Comparison of ENCODE assay signal across 23 mouse cellular contexts in genomic region chr5:20781116-20781515, GRCm38 (mm10).
DNase-seq lines count a peak whose midpoint lies in the region; ATAC-seq and TF ChIP-seq lines count a peak whose summit lies in the region.
"Had no signal": no experiment of that assay in that cellular context is flagged by ENCODE, and none has a peak within 500 bp of the region (broad histone marks: within the 10 kb centered on the region; RNA-seq: fewer than 3 reads in every experiment).

No protein-coding gene starts in this region.

- TF ChIP-seq CTCF in liver, postnatal 0 days (IDR thresholded peaks at IDR 0.05; ENCODE audit: low read depth), result no peak
- no peak for TF ChIP-seq CTCF in MEL (IDR thresholded peaks at IDR 0.05 in 2 of 3, conservative IDR thresholded peaks at IDR 0.05 in 1 of 3; ENCODE audit: control insufficient read depth in 1 of 3, insufficient read depth in 1 of 3, low read depth in 2 of 3, low read length in 3 of 3, poor library complexity in 1 of 3, severe bottlenecking in 1 of 3)

- WGBS in liver, embryonic 12.5 days (ENCODE audit: insufficient replicate concordance), result 61% methylated on average over 1 of the region's 1 CpGs
- 60% methylated on average over 1 of the region's 1 CpGs for WGBS in liver, postnatal 0 days (ENCODE audit: insufficient replicate concordance)
- 84% methylated on average over 1 of the region's 1 CpGs for WGBS in stomach, embryonic 16.5 days

- no peak overlapping the region for H3K27ac ChIP-seq in liver, embryonic 12.5 days
- no peak overlapping the region for H3K27ac ChIP-seq in liver, postnatal 0 days (ENCODE audit: low read depth)
- H3K27ac ChIP-seq in MEL (ENCODE audit: control insufficient read depth, low read depth, low read length), result no peak overlapping the region
- no peak overlapping the region for H3K27ac ChIP-seq in stomach, embryonic 16.5 days (ENCODE audit: low read length)
- H3K27ac ChIP-seq: embryonic facial prominence, embryonic 12.5 days; forebrain, embryonic 13.5 days; forebrain, embryonic 15.5 days had no signal

- DNase-seq in liver, postnatal 0 days, result no peak
- peak; percentile 14 for DNase-seq in MEL (ENCODE audit: low read depth, low spot score)
- no peak for DNase-seq in thymus, postnatal 10 days (ENCODE audit: low spot score in 2 of 2)
- DNase-seq: adrenal gland, adult 2 months; adrenal gland, postnatal 10 days; adrenal gland, postnatal 25 days; B cell, adult 2 months; cerebellum, adult 11 months; cerebellum, adult 18-20 months; cerebellum, adult 8-10 months; cerebellum, adult 9-11 months; cerebellum, postnatal 14 days; cerebellum, postnatal 36 days; embryo, embryonic 11 days; forebrain, postnatal 0 days had no signal

- no peak overlapping the region for H3K4me3 ChIP-seq in liver, embryonic 12.5 days
- H3K4me3 ChIP-seq in liver, postnatal 0 days (ENCODE audit: low read depth, low read length), result no peak overlapping the region
- H3K4me3 ChIP-seq in MEL (ENCODE audit: control insufficient read depth in 1 of 2, insufficient read depth in 1 of 2, low read depth in 2 of 2, low read length in 2 of 2), result no peak overlapping the region
- H3K4me3 ChIP-seq in stomach, embryonic 16.5 days (replicated peaks; ENCODE audit: low read length), result no peak overlapping the region
- H3K4me3 ChIP-seq: embryonic facial prominence, embryonic 12.5 days; forebrain, embryonic 13.5 days; forebrain, embryonic 15.5 days had no signal

- 0 out of 2 replicates have a peak, but pooled peaks have one; percentile 17 for ATAC-seq in liver, embryonic 12.5 days
- no peak for ATAC-seq in liver, postnatal 0 days
- 0 out of 2 replicates have a peak, but pooled peaks have one; percentile 25 for ATAC-seq in stomach, embryonic 16.5 days (ENCODE audit: insufficient read depth, low FRiP score)
- ATAC-seq: CD4-positive, CD25-positive, alpha-beta regulatory T cell, adult 4 months; forebrain, embryonic 13.5 days; forebrain, embryonic 15.5 days; forebrain, postnatal 0 days had no signal

- no peak overlapping the region for H3K9ac ChIP-seq in liver, embryonic 12.5 days
- no peak overlapping the region for H3K9ac ChIP-seq in liver, postnatal 0 days (replicated peaks)
- H3K9ac ChIP-seq in MEL (ENCODE audit: control insufficient read depth, low read depth, low read length, poor library complexity, severe bottlenecking), result no peak overlapping the region
- no peak overlapping the region for H3K9ac ChIP-seq in stomach, embryonic 16.5 days (ENCODE audit: low read length)
- H3K9ac ChIP-seq: embryonic facial prominence, embryonic 12.5 days; forebrain, embryonic 13.5 days; forebrain, embryonic 15.5 days; forebrain, postnatal 0 days had no signal

- no peak for TF ChIP-seq EP300 in liver, postnatal 0 days (IDR thresholded peaks at IDR 0.05; ENCODE audit: low read depth)
- peak; percentile 24 to 49; a peak in 2 of 4 replicates for TF ChIP-seq EP300 in MEL (IDR thresholded peaks at IDR 0.05; ENCODE audit: low read depth in 1 of 2, low read length in 2 of 2)

- TF ChIP-seq POLR2A in MEL (IDR thresholded peaks at IDR 0.05; ENCODE audit: control insufficient read depth in 1 of 2, insufficient read depth in 1 of 2, low read depth in 1 of 2, low read length in 2 of 2, poor library complexity in 1 of 2), result no peak

- no peaks in the 10 kb centered on the region for H3K9me3 ChIP-seq in liver, embryonic 12.5 days (replicated peaks)
- H3K9me3 ChIP-seq in liver, postnatal 0 days (ENCODE audit: low read length), result no peaks in the 10 kb centered on the region
- H3K9me3 ChIP-seq in MEL (replicated peaks; ENCODE audit: insufficient read depth, low read length), result no peaks in the 10 kb centered on the region
- no peaks in the 10 kb centered on the region for H3K9me3 ChIP-seq in stomach, embryonic 16.5 days (replicated peaks; ENCODE audit: control insufficient read depth, low read length)
- H3K9me3 ChIP-seq: embryonic facial prominence, embryonic 12.5 days; forebrain, embryonic 13.5 days; forebrain, embryonic 15.5 days; G1E had no signal

- no peaks in the 10 kb centered on the region for H3K27me3 ChIP-seq in liver, embryonic 12.5 days (replicated peaks)
- H3K27me3 ChIP-seq in liver, postnatal 0 days (ENCODE audit: insufficient read depth, low read length), result no peaks in the 10 kb centered on the region
- H3K27me3 ChIP-seq in MEL (ENCODE audit: control insufficient read depth in 1 of 2, insufficient read depth in 2 of 2, low read length in 2 of 2), result no peaks in the 10 kb centered on the region
- H3K27me3 ChIP-seq in stomach, embryonic 16.5 days (ENCODE audit: control insufficient read depth, insufficient read depth, low read length), result no peaks in the 10 kb centered on the region
- H3K27me3 ChIP-seq: CH12.LX; embryonic facial prominence, embryonic 12.5 days; forebrain, embryonic 13.5 days; forebrain, embryonic 15.5 days had no signal

- no peaks in the 10 kb centered on the region for H3K79me2 ChIP-seq in MEL (ENCODE audit: control insufficient read depth, insufficient read depth, low read length, poor library complexity)

- H3K4me1 ChIP-seq in liver, embryonic 12.5 days, result peaks cover 20% of the 10 kb centered on the region
- no peaks in the 10 kb centered on the region for H3K4me1 ChIP-seq in liver, postnatal 0 days (ENCODE audit: insufficient read depth)
- H3K4me1 ChIP-seq in MEL (ENCODE audit: control insufficient read depth in 1 of 2, insufficient read depth in 2 of 2, low read length in 2 of 2), result peaks cover 11 to 21% of the 10 kb centered on the region in 2 experiments
- H3K4me1 ChIP-seq in stomach, embryonic 16.5 days (ENCODE audit: control insufficient read depth, insufficient read depth, low read length), result no peaks in the 10 kb centered on the region
- H3K4me1 ChIP-seq: embryonic facial prominence, embryonic 12.5 days; forebrain, embryonic 13.5 days; forebrain, embryonic 15.5 days had no signal

- no peak overlapping the region for H3K4me2 ChIP-seq in liver, embryonic 12.5 days
- H3K4me2 ChIP-seq in liver, postnatal 0 days (ENCODE audit: low read depth, low read length), result no peak overlapping the region
- no peak overlapping the region for H3K4me2 ChIP-seq in stomach, embryonic 16.5 days (ENCODE audit: low read depth, low read length)
- H3K4me2 ChIP-seq: embryonic facial prominence, embryonic 12.5 days; forebrain, embryonic 13.5 days; forebrain, embryonic 15.5 days had no signal

- peaks cover 17% of the 10 kb centered on the region for H3K36me3 ChIP-seq in liver, embryonic 12.5 days
- H3K36me3 ChIP-seq in liver, postnatal 0 days (replicated peaks; ENCODE audit: insufficient read depth, low read length), result no peaks in the 10 kb centered on the region
- peaks cover 11 to 27% of the 10 kb centered on the region in 2 experiments for H3K36me3 ChIP-seq in MEL (ENCODE audit: control insufficient read depth in 1 of 2, insufficient read depth in 2 of 2, low read length in 2 of 2)
- no peaks in the 10 kb centered on the region for H3K36me3 ChIP-seq in stomach, embryonic 16.5 days (ENCODE audit: control insufficient read depth, insufficient read depth, low read length)
- H3K36me3 ChIP-seq: forebrain, embryonic 15.5 days had no signal

- no peak for TF ChIP-seq RAD21 in MEL (IDR thresholded peaks at IDR 0.05; ENCODE audit: low read depth, low read length)

TF ChIP-seq in MEL, 35 proteins besides CTCF, POLR2A, EP300 and RAD21:
- no peak for TF ChIP-seq JUND (IDR thresholded peaks at IDR 0.05; ENCODE audit: low read depth, low read length)
- no peak for TF ChIP-seq ZMIZ1 (IDR thresholded peaks at IDR 0.05; ENCODE audit: low read depth, low read length)
- no peak for TF ChIP-seq HCFC1 (IDR thresholded peaks at IDR 0.05; ENCODE audit: low read depth, low read length)
- TF ChIP-seq RCOR1 (IDR thresholded peaks at IDR 0.05; ENCODE audit: low read depth, low read length), result no peak
- TF ChIP-seq ETS1 (IDR thresholded peaks at IDR 0.05; ENCODE audit: low read depth, low read length), result no peak
- no peak for TF ChIP-seq MYC (IDR thresholded peaks at IDR 0.05; ENCODE audit: low read depth, low read length)
- TF ChIP-seq MXI1 (IDR thresholded peaks at IDR 0.05; ENCODE audit: low read depth, low read length), result no peak
- no peak for TF ChIP-seq ZC3H11A (IDR thresholded peaks at IDR 0.05; ENCODE audit: low read depth, low read length)
- TF ChIP-seq MAZ (IDR thresholded peaks at IDR 0.05; ENCODE audit: low read depth, low read length), result no peak
- peak; percentile 58; the same call in 1 of the 2 replicates for TF ChIP-seq GATA1 (IDR thresholded peaks at IDR 0.05; ENCODE audit: low read depth, low read length)
- TF ChIP-seq SMC3 (IDR thresholded peaks at IDR 0.05; ENCODE audit: low read depth, low read length), result no peak
- no peak for TF ChIP-seq CHD1 (IDR thresholded peaks at IDR 0.05; ENCODE audit: low read depth, low read length)
- peak; percentile 35; the same call in 1 of the 2 replicates for TF ChIP-seq TCF12 (IDR thresholded peaks at IDR 0.05; ENCODE audit: low read depth, low read length)
- no peak for TF ChIP-seq POLR2AphosphoS2 (IDR thresholded peaks at IDR 0.05; ENCODE audit: low read length)
TF ChIP-seq in MEL: peak in this region for 2.
